Mouse (Mus musculus) hindbrain, embryonic 13.5 days (tissue): Measurements from ENCODE around the gene Tmem87a. TPM values are rescaled to one million over a fixed set of nuclear protein-coding genes. Genes with fewer than 3 reads are reported as not detected.

Experiments
- ATAC-seq: fragments of 200-750 bp; cut with Nextera tagmentation; 2 replicates; pipeline ENCODE4 v1.8.0; 2017; ENCODE audit warnings: moderate TSS enrichment; ENCODE audit not compliant: low FRiP score
- H3K27ac ChIP-seq: fragments of 300-500 bp; sonication (generic); 2 replicates; pipeline ENCODE4 v1.5.1; 2015; ENCODE audit warnings: inconsistent platforms, mild to moderate bottlenecking, moderate library complexity
- H3K27me3 ChIP-seq: fragments of 300-500 bp; sonication (generic); 2 replicates; pipeline ENCODE4 v1.6.1; 2015; ENCODE audit warnings: mild to moderate bottlenecking, inconsistent platforms
- H3K36me3 ChIP-seq: fragments of 300-500 bp; sonication (generic); 2 replicates; pipeline ENCODE4 v1.6.1; 2015; ENCODE audit warnings: mild to moderate bottlenecking, inconsistent platforms
- H3K4me1 ChIP-seq: fragments of 300-500 bp; sonication (generic); replicated peaks from 2 replicates; pipeline ENCODE4 v1.6.1; 2015; ENCODE audit warnings: inconsistent platforms
- H3K4me2 ChIP-seq: fragments of 300-500 bp; sonication (generic); 2 replicates; pipeline ENCODE4 v1.6.1; 2015; ENCODE audit warnings: inconsistent platforms, mild to moderate bottlenecking, moderate library complexity
- H3K4me3 ChIP-seq: fragments of 300-500 bp; sonication (generic); 2 replicates; pipeline ENCODE4 v1.5.1; 2015; ENCODE audit warnings: mild to moderate bottlenecking, inconsistent platforms
- H3K9ac ChIP-seq: fragments of 300-500 bp; sonication (generic); 2 replicates; pipeline ENCODE4 v1.6.1; 2015; ENCODE audit warnings: mild to moderate bottlenecking, inconsistent platforms
- H3K9me3 ChIP-seq: fragments of 300-500 bp; sonication (generic); 2 replicates; pipeline ENCODE4 v1.6.1; 2016; ENCODE audit warnings: inconsistent platforms
- WGBS: fragments of 180-500 bp; shearing (Covaris S2); methylation state at CpG from one replicate; pipeline ENCODE4 v1.1.7; 2015; 5-methylcytosine and 5-hydroxymethylcytosine counted together
- polyA plus RNA-seq: library from polyadenylated mRNA; unstranded; fragments of >200 nt; fragmentation: Nextera tagmentation; extraction: Ambion mirVana; gene quantifications from 2 replicates; pipeline ENCODE4 v1.2.1, GENCODE M21; 2015

Gene Tmem87a
- polyA plus RNA-seq, result 8.4 and 9.6 TPM in 2 replicates

GRCm38 (mm10) chr2:120403986-120404822, at the start of gene Tmem87a:
Gene Tmem87a, minus strand, starts transcription at chr2:120404113.
- peak; percentile 100 for ATAC-seq
- Histone ChIP-seq H3K27ac (peak within 1 kb of the TSS; percentile 91), H3K9me3 (peaks cover 14% of the 10 kb centered on the region), H3K4me2 (peak within 1 kb of the TSS; percentile 70), H3K4me1 (peaks cover 26% of the 10 kb centered on the region), H3K9ac (peak within 1 kb of the TSS; percentile 87), H3K36me3 (0 out of 2 replicates have a peak, but pooled peaks cover 5% of the 10 kb centered on the region), H3K27me3 (no peaks in the 10 kb centered on the region), H3K4me3 (peak within 1 kb of the TSS; percentile 82)
- 1% methylated on average over 34 of the region's 34 CpGs for WGBS

GRCm38 (mm10) chr2:120452600-120452999, 48.7 kb upstream of the Tmem87a start:
- no peaks in the 10 kb centered on the region for H3K36me3 ChIP-seq
- H3K27me3 ChIP-seq, result no peaks in the 10 kb centered on the region
- H3K4me2 ChIP-seq, result no peak overlapping the region
- H3K4me1 ChIP-seq, result no peaks in the 10 kb centered on the region
- H3K9me3 ChIP-seq, result peaks cover 3% of the 10 kb centered on the region; the same call in 1 of the 2 replicates
- no peak for ATAC-seq
- no peak overlapping the region for H3K9ac ChIP-seq
- no peak overlapping the region for H3K27ac ChIP-seq
- 79% methylated on average over 4 of the region's 4 CpGs for WGBS
- H3K4me3 ChIP-seq, result no peak overlapping the region

GRCm38 (mm10) chr2:120450724-120451123, 46.8 kb upstream of the Tmem87a start:
- no peak overlapping the region for H3K27ac ChIP-seq
- H3K9ac ChIP-seq, result no peak overlapping the region
- no peaks in the 10 kb centered on the region for H3K4me1 ChIP-seq
- peaks cover 3% of the 10 kb centered on the region; the same call in 1 of the 2 replicates for H3K9me3 ChIP-seq
- no peak overlapping the region for H3K4me3 ChIP-seq
- ATAC-seq, result no peak
- no peaks in the 10 kb centered on the region for H3K27me3 ChIP-seq
- H3K4me2 ChIP-seq, result no peak overlapping the region
- no peaks in the 10 kb centered on the region for H3K36me3 ChIP-seq
- 68% methylated on average over 6 of the region's 6 CpGs for WGBS

- ATAC-seq, result no peak
- Histone ChIP-seq H3K9ac (no peak overlapping the region), H3K27ac (no peak overlapping the region), H3K27me3 (no peaks in the 10 kb centered on the region), H3K4me2 (no peak overlapping the region), H3K4me1 (no peaks in the 10 kb centered on the region), H3K36me3 (no peaks in the 10 kb centered on the region), H3K4me3 (no peak overlapping the region), H3K9me3 (no peaks in the 10 kb centered on the region)
- 88% methylated on average over 1 of the region's 1 CpGs for WGBS
Measured at GRCm38 (mm10) chr2:120447306-120447705, 43.4 kb upstream of the Tmem87a start.

- Histone ChIP-seq H3K9me3 (no peaks in the 10 kb centered on the region), H3K4me2 (no peak overlapping the region), H3K4me1 (no peaks in the 10 kb centered on the region), H3K36me3 (no peaks in the 10 kb centered on the region), H3K4me3 (no peak overlapping the region), H3K9ac (no peak overlapping the region), H3K27me3 (no peaks in the 10 kb centered on the region), H3K27ac (no peak overlapping the region)
- no peak for ATAC-seq
- WGBS, result 84% methylated on average over 10 of the region's 10 CpGs
Measured at GRCm38 (mm10) chr2:120446373-120446772, 42.5 kb upstream of the Tmem87a start.

- H3K4me1 ChIP-seq, result no peaks in the 10 kb centered on the region
- ATAC-seq, result no peak
- H3K4me3 ChIP-seq, result no peak overlapping the region
- H3K4me2 ChIP-seq, result no peak overlapping the region
- 90% methylated on average over 1 of the region's 1 CpGs for WGBS
- no peak overlapping the region for H3K9ac ChIP-seq
- H3K27ac ChIP-seq, result no peak overlapping the region
- no peaks in the 10 kb centered on the region for H3K27me3 ChIP-seq
- no peaks in the 10 kb centered on the region for H3K9me3 ChIP-seq
- H3K36me3 ChIP-seq, result no peaks in the 10 kb centered on the region
Measured at GRCm38 (mm10) chr2:120444486-120444885, 40.6 kb upstream of the Tmem87a start.

GRCm38 (mm10) chr2:120424386-120424785, 20.5 kb upstream of the Tmem87a start:
- ATAC-seq, result no peak
- Histone ChIP-seq H3K27ac (no peak overlapping the region), H3K9ac (no peak overlapping the region), H3K4me2 (no peak overlapping the region), H3K27me3 (no peaks in the 10 kb centered on the region), H3K36me3 (0 out of 2 replicates have a peak, but pooled peaks cover 3% of the 10 kb centered on the region), H3K4me3 (no peak overlapping the region), H3K4me1 (no peaks in the 10 kb centered on the region), H3K9me3 (no peaks in the 10 kb centered on the region)
- WGBS, result 95% methylated on average over 5 of the region's 5 CpGs

GRCm38 (mm10) chr2:120414738-120415414, 11.0 kb upstream of the Tmem87a start:
- Histone ChIP-seq H3K4me1 (no peaks in the 10 kb centered on the region), H3K36me3 (no peaks in the 10 kb centered on the region; the same call in 1 of the 2 replicates), H3K9me3 (no peaks in the 10 kb centered on the region), H3K9ac (no peak overlapping the region), H3K4me3 (no peak overlapping the region), H3K27me3 (no peaks in the 10 kb centered on the region), H3K4me2 (no peak overlapping the region), H3K27ac (no peak overlapping the region)
- no peak for ATAC-seq
- WGBS, result 82% methylated on average over 1 of the region's 1 CpGs

GRCm38 (mm10) chr2:120414113-120414512, 10.2 kb upstream of the Tmem87a start:
- H3K4me1 ChIP-seq, result no peaks in the 10 kb centered on the region
- no peak overlapping the region for H3K27ac ChIP-seq
- H3K36me3 ChIP-seq, result no peaks in the 10 kb centered on the region; the same call in 1 of the 2 replicates
- no peak for ATAC-seq
- H3K4me3 ChIP-seq, result no peak overlapping the region
- no peak overlapping the region for H3K4me2 ChIP-seq
- no peaks in the 10 kb centered on the region for H3K27me3 ChIP-seq
- 0 out of 2 replicates have a peak, but pooled peaks cover under 1% of the 10 kb centered on the region for H3K9me3 ChIP-seq
- H3K9ac ChIP-seq, result no peak overlapping the region

- Histone ChIP-seq H3K4me1 (no peaks in the 10 kb centered on the region), H3K4me3 (no peak overlapping the region), H3K9ac (no peak overlapping the region), H3K36me3 (peaks cover 5% of the 10 kb centered on the region; the same call in 1 of the 2 replicates), H3K4me2 (no peak overlapping the region), H3K27ac (no peak overlapping the region), H3K27me3 (no peaks in the 10 kb centered on the region), H3K9me3 (peaks cover 14% of the 10 kb centered on the region)
- no peak for ATAC-seq
- 95% methylated on average over 3 of the region's 3 CpGs for WGBS
Measured at GRCm38 (mm10) chr2:120411096-120411628, 7.2 kb upstream of the Tmem87a start.

GRCm38 (mm10) chr2:120404823-120405765, 1.2 kb upstream of the Tmem87a start:
- peak overlapping the region; percentile 82 for H3K4me3 ChIP-seq
- 0 out of 2 replicates have a peak, but pooled peaks cover 5% of the 10 kb centered on the region for H3K36me3 ChIP-seq
- peaks cover 26% of the 10 kb centered on the region for H3K4me1 ChIP-seq
- H3K9ac ChIP-seq, result peak overlapping the region; percentile 87
- peak overlapping the region; percentile 91 for H3K27ac ChIP-seq
- H3K27me3 ChIP-seq, result no peaks in the 10 kb centered on the region
- 43% methylated on average over 14 of the region's 14 CpGs for WGBS
- ATAC-seq, result no peak
- H3K9me3 ChIP-seq, result peaks cover 14% of the 10 kb centered on the region
- H3K4me2 ChIP-seq, result peak overlapping the region; percentile 70
